8 mouse cellular contexts compared by ENCODE assay signal in genomic region chr9:53536558-53537320, GRCm38 (mm10). TPM values are rescaled to one million over a fixed set of nuclear protein-coding genes. Genes with fewer than 3 reads are reported as not detected.
DNase-seq lines count a peak whose midpoint lies in the region; ATAC-seq lines count a peak whose summit lies in the region.

Atm (minus strand) TSS chr9:53536740.
Npat (plus strand) TSS chr9:53537047.

- H3K9me3 ChIP-seq in hindbrain, embryonic 16.5 days (ENCODE audit: control insufficient read depth, low read length): no peaks in the 10 kb centered on the region

- peak within 1 kb of the TSS; percentile 99 for H3K4me2 ChIP-seq in hindbrain, embryonic 16.5 days (ENCODE audit: low read length)

- H3K4me1 ChIP-seq in hindbrain, embryonic 16.5 days (ENCODE audit: control insufficient read depth, insufficient read depth, low read depth, low read length): peaks cover 21% of the 10 kb centered on the region

- WGBS in hindbrain, embryonic 16.5 days: 0% methylated on average over 59 of the region's 69 CpGs
- WGBS in macrophage (ENCODE audit: missing documents): under 1% methylated on average over 66 of the region's 69 CpGs

- DNase-seq in WW6 (ENCODE audit: low read depth, low spot score): peak; percentile 100
- peak; percentile 98 to 99 for DNase-seq in cerebellum, postnatal 4 days (ENCODE audit: low spot score in 2 of 2)
- DNase-seq in gastrocnemius, adult 18-20 months (ENCODE audit: low spot score): peak; percentile 99
- DNase-seq in left cerebral cortex, adult 18-20 months (ENCODE audit: low spot score in 2 of 2): peak; percentile 99 to 100
- DNase-seq in right cerebral cortex, adult 18-20 months: peak; percentile 100
- peak; percentile 99 for DNase-seq in urinary bladder, postnatal 10 days (ENCODE audit: low spot score)

- peak within 1 kb of the TSS; percentile 83 for H3K9ac ChIP-seq in hindbrain, embryonic 16.5 days (ENCODE audit: low read depth, low read length)

- ATAC-seq in hindbrain, embryonic 16.5 days: peak; percentile 100

- peak within 1 kb of the TSS; percentile 80 for H3K27ac ChIP-seq in hindbrain, embryonic 16.5 days (ENCODE audit: low read depth, low read length)
- H3K27ac ChIP-seq in macrophage: peak within 1 kb of the TSS; percentile 62

- H3K27me3 ChIP-seq in hindbrain, embryonic 16.5 days (replicated peaks; ENCODE audit: control insufficient read depth, insufficient read depth, low read length): no peaks in the 10 kb centered on the region

- peak within 1 kb of the TSS; percentile 67 for H3K4me3 ChIP-seq in hindbrain, embryonic 16.5 days (ENCODE audit: low read length)
- H3K4me3 ChIP-seq in macrophage (ENCODE audit: inconsistent target): peak within 1 kb of the TSS; percentile 96

- H3K36me3 ChIP-seq in hindbrain, embryonic 16.5 days (ENCODE audit: control insufficient read depth, insufficient read depth, low read length): 0 out of 2 replicates have a peak, but pooled peaks cover 2% of the 10 kb centered on the region
- H3K36me3 ChIP-seq in macrophage (ENCODE audit: inconsistent target): no peaks in the 10 kb centered on the region

- H3K79me2 ChIP-seq in macrophage (ENCODE audit: inconsistent target): peaks cover 61% of the 10 kb centered on the region

RNA-seq across cellular contexts. Expression of gene Atm, which starts in this region (rescaled TPM):
- total RNA-seq in gastrocnemius, adult 18-20 months (2021): 1 to 10 TPM; 5.0 to 5.5 TPM
- 6.1 and 6.8 TPM in 2 replicates for polyA plus RNA-seq in hindbrain, embryonic 16.5 days (2015; fragmentation: Nextera tagmentation; extraction: Ambion mirVana)
- 10 to 100 TPM; 14.0 to 16.2 TPM for total RNA-seq in left cerebral cortex, adult 18-20 months (2021)
- total RNA-seq in macrophage (2018; cell fraction: chromatin; rRNA removed): 100 to 1,000 TPM in 1 of 26 experiments, 10 to 100 TPM in 25; 17.0 to 119 (median 51.6) TPM
- total RNA-seq in macrophage (2018; cell fraction: cytosol; rRNA removed): 10 to 100 TPM in 6 of 26 experiments, 1 to 10 TPM in 20; 5.5 to 13.2 (median 8.1) TPM
- 10 to 100 TPM; 13.0 to 67.5 (median 23.9) TPM for total RNA-seq in macrophage (2018; cell fraction: nucleus; rRNA removed)
- polyA plus RNA-seq in macrophage (2018): 2.7 to 8.8 TPM (median 5.2 TPM) in 3 replicates

RNA-seq across cellular contexts. Expression of gene Npat, which starts in this region (rescaled TPM):
- 1 to 10 TPM; 4.7 to 5.1 TPM for total RNA-seq in gastrocnemius, adult 18-20 months (2021)
- 9.5 and 11.4 TPM in 2 replicates for polyA plus RNA-seq in hindbrain, embryonic 16.5 days (2015; fragmentation: Nextera tagmentation; extraction: Ambion mirVana)
- 10 to 100 TPM; 18.9 to 22.0 TPM for total RNA-seq in left cerebral cortex, adult 18-20 months (2021)
- total RNA-seq in macrophage (2018; cell fraction: chromatin; rRNA removed): 10 to 100 TPM in 17 of 26 experiments, 1 to 10 TPM in 9; 1.9 to 18.9 (median 12.3) TPM
- 10 to 100 TPM in 4 of 26 experiments, 1 to 10 TPM in 22; 3.3 to 11.1 (median 8.1) TPM for total RNA-seq in macrophage (2018; cell fraction: cytosol; rRNA removed)
- 10 to 100 TPM in 15 of 26 experiments, 1 to 10 TPM in 11; 2.9 to 24.9 (median 10.8) TPM for total RNA-seq in macrophage (2018; cell fraction: nucleus; rRNA removed)
- 6.9 to 9.3 TPM (median 9.2 TPM) in 3 replicates for polyA plus RNA-seq in macrophage (2018)

Comparison
In these comparisons a context has a peak if more than half of its experiments do, and no peak if none do; other contexts are left out.
1. Peak in every context shown above with its lines: DNase-seq, ATAC-seq, H3K4me3 ChIP-seq and H3K27ac ChIP-seq.